Mouse (Mus musculus) pancreas, adult 10 weeks (tissue): ENCODE measurements around the gene Nox1. TPM values are rescaled to one million over a fixed set of nuclear protein-coding genes. Genes with fewer than 3 reads are reported as not detected.

ENCODE experiments used
- polyA plus RNA-seq: library from polyadenylated mRNA; stranded (reverse); fragments of 350-450 nt; fragmentation: Illumina TruSeq; extraction: RNeasy Lipid Tissue Mini Kit (QIAGEN cat#74804); gene quantifications from one replicate; pipeline ENCODE4 v1.2.3, GENCODE M21; 2015; ENCODE audit warnings: low read depth, low replicate concordance; ENCODE audit not compliant: insufficient read depth

Gene Nox1
- polyA plus RNA-seq = not detected

DNA sequence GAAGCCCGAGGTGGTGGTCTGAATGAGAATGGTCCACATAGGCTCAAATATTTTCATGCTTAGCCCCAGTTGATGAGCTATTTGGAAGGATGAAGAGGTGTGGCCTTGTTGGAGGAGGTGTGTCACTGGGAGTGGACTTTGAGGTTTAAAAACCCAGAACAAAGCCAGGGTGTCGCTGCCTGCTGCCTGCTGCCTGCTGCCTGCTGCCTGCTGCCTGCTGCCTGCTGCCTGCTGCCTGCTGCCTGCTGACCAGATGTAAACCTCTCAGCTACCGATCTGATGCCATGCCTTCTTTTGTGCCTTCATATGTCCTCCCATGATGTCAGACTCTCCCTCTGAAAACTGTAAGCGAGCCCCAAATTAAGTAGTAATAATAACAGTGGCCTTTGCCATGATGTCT is at the start of gene Nox1:
Gene Nox1, minus strand, starts transcription at position 101 of the 400 bp plus-strand sequence.

DNA sequence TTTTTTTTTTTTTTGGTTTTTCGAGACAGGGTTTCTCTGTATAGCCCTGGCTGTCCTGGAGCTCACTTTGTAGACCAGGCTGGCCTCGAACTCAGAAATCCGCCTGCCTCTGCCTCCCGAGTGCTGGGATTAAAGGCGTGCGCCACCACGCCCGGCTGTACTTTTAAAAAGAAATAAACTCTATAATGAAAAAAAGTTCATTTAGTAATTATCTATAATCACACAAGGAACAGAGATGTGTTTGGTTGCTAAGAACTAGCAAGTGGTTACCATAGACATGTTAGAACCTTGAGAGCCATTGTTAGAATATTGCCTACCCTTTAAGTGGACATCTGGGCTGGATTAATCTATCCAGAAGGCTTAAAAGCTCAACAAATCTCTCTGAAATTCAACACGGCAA is 34.6 kb downstream of the Nox1 start, which contains the start of gene Arl13a:
Gene Arl13a, plus strand, starts transcription at position 301 of the 400 bp plus-strand sequence.

DNA sequence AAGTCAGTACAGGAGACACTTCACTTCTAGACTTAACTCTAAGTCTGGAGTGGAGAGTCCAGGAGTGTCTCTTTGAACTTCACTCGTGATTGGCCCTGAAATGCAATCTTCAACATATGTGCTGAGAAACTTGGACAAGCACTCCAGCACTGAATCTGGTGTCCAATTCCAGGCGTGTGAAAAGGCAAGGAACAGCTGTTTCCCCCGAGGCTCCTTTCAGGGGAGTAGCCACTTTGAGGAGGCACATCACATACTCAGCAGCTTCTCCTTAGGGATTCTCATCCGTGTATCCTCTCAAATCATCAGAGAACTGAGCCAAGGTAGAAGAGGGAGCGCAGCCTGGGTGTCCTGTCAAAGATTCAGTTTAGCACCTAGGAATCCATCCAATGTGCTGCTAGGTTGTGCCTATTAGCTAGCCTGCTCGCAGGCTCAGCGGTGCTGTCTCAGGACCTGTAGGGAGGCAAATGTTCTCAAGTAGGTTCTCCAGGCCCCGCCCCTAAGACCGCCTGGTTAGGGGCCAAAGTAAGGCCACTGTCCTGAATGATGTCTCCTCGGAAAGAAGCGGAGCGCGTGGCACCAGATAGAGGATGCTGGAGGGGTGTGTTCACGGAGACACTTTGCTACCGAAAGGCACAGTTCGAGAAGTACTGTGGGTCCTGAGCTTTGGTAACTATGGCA is 59.6 kb downstream of the Nox1 start, which contains the start of gene Xkrx:
Gene Xkrx, minus strand, starts transcription at position 34 of the 678 bp plus-strand sequence.

DNA sequence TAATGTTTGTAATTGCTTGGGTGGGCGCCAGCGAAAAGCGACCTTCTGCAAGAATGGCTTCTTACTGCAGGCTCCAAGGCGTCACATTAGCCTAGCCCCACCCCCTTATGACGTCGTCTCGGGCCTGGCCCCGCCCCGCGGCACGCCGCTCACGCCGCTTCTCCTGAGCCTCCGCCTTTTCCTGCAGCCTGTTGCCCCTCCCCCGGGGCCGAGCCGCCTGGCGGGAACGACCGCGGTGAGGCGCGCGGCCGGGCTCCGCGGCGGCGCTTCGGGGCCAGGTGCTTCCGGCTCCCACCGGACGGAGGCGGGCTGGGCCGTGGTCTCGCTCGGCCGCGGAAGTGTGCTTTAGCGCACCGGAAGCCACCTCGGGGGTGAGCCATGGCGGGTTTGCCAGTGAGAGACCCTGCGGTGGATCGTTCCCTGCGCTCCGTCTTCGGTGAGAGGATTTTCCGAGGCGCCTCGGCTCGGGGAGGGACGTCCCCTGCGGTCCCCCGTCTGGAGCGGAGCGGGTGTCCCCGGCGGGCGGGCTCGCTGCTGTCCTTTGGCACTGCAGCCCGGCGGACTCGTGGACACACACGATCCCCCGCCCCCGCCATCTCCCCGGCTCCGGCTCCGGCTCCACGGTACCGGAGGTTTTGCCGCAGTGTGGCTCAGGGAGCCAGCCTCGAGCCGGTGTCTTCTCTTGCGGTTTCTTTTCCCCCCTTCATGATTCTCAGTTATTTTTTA is 162.6 kb downstream of the Nox1 start, which contains the start of gene Cstf2:
Gene Cstf2, plus strand, starts transcription at position 201 of the 726 bp plus-strand sequence.

Other genes starting within 250 kb of the Nox1 start
- gene Sytl4, start 240.1 kb downstream of the Nox1 start, polyA plus RNA-seq = 8.6 TPM
- 2.7 TPM for gene Cstf2, start 162.8 kb downstream of the Nox1 start, polyA plus RNA-seq
- 0.28 TPM for gene Xkrx, start 59.9 kb downstream of the Nox1 start, polyA plus RNA-seq
- gene Arl13a, start 34.5 kb downstream of the Nox1 start, polyA plus RNA-seq = not detected
- 5.2 TPM for gene Trmt2b, start 55.0 kb upstream of the Nox1 start, polyA plus RNA-seq
- 0.85 TPM for gene Tmem35a, start 73.3 kb upstream of the Nox1 start, polyA plus RNA-seq
- gene Cenpi, start 86.1 kb upstream of the Nox1 start, polyA plus RNA-seq = not detected
- gene Drp2, start 182.6 kb upstream of the Nox1 start, polyA plus RNA-seq = 0.18 TPM